Mouse (Mus musculus) spleen, adult 18-20 months (tissue): ENCODE data around the gene Zfp871.

Source experiments
- DNase-seq, 2 experiments: peaks; one replicate each; pipeline ENCODE4 v3.0.0; 2022; ENCODE audit warnings: mixed read lengths in 2 of 2

Gene Zfp871

DNA sequence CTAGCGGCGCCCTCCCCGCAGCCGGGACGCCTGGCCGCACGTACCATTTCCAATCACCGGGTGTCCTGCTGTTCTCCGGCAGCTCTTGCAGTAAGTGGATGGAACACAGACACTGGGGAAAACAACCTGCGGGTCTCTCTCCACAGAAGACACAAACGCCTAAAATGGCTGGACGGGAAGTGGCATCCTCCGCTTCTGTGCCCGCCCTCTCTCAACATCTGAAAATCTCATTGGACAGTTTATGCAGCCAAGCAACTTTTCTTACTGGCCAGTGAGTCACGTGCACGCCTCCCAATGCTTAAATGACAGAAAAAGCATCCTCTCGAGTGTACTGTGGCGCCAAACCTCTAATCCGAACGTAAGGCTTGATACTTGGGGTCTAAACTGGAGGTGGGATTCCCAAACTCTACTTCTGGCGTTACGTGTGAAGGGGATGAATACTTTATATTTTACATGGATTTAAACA is at the start of gene Zfp871:
Gene Zfp871 (minus strand): TSS at position 194 of the 466 bp plus-strand sequence.
- peak; percentile 65 to 73 for DNase-seq

DNA sequence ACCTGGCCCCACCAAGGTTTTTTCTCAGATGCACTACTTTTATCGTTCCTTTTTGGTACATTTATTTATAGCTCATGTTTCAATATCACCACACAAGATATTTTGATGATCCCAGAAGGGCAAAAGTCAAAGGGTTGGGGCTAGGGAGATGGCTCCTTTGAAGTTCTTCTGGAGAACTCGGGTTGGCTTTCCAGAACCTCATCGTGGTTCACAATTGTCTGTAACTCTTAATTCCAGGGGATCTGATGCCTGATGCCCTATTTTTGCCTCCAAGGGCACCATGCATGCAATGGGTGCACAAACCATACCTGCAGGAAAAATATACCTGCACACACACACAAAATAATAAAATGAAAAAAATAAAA is 42.3 kb upstream of the Zfp871 start:
- DNase-seq: no peak

DNA sequence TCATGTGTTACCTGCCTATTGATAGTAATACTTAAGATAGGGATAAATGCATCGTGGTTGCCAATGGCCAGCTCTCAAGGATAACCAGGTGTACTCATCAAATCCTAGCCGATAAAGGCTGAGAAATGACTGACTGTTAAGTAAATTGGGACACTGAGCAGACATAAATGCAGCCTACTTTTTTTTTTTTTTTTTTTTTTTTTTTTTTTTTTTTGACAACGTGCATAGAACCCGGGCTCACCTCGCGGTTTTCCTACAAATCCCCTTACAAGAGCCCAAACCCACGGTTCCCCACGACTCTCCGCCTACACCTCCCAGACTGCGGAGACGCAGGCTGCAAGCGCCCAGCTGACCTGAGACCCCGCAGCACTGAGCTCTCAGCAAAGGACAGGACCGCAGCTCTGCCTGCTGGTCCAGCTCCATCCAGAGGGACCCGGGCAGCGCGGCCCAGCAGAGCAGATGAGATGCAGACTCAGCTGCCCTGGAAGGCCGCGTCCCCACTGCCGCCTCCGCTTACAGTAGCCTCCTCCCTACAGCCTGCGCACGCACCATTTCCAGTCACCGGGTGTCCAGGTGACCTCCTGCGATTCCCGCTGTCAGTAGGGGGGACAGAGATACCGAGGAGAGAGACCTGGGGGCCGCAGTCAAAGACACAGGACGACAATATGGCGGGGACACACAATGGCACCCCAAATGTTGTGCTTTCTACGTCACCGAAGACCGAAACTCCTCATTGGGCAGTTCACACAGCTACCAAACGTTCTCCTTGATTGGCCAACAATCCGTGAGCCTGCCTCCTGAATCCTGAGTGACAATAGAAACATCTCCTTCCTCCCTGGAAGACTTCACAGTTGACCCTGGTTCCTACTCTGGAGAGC is 41.7 kb upstream of the Zfp871 start, which contains the start of gene Zfp799:
Gene Zfp799 (minus strand): TSS at position 722 of the 878 bp plus-strand sequence.
- DNase-seq: peak; percentile 28 to 52

DNA sequence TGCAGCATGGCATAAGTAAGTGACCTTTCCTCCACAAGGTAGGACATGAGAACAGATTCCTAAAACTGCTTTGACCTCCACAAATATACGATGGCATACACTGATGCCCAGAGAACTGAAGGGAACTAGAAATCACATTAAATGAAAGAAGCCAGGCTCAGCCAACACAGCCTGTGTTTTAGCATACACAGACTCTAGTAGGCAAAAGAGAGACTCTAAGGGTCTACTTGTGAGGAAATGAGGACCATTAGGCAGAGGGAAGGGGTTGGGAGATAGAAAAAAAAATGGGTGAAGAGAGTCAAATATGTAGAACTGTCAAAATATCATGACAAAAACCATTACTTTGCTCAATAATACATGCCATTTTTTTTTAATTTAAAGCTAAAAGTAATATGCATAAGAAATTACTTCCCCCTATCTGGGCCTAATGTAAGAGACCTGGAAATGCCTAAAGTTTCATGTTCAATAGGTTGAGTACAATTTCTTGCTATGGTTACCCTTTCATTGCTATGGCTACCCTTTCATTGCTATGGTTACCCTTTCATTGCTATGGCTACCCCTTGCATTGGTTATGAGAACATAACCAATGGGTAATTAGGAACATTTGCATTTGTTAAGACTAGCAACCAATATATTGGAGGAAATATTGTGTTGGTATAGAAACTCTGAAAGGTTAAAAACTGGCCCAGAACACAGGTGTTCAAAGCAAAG is 28.1 kb upstream of the Zfp871 start:
- DNase-seq: no peak

DNA sequence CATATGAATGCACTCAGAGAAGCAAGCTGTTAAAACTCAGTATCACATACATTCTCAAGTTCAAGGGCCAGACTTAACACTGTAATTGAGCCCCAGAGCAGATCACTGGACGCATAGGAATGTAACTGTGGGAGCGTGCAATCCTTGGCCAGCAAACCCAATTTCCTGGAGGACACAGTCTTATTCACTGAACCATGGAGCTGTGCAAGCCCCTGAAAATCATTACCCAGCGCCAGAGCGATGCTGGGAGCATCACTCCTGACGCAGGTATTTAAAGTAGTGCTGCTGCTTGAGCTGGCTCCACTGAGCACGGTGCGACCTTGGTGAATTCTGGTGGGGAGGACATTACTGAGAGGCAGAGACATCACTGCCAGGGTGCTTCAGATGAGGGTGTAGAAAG is 26.0 kb upstream of the Zfp871 start:
- no peak for DNase-seq

DNA sequence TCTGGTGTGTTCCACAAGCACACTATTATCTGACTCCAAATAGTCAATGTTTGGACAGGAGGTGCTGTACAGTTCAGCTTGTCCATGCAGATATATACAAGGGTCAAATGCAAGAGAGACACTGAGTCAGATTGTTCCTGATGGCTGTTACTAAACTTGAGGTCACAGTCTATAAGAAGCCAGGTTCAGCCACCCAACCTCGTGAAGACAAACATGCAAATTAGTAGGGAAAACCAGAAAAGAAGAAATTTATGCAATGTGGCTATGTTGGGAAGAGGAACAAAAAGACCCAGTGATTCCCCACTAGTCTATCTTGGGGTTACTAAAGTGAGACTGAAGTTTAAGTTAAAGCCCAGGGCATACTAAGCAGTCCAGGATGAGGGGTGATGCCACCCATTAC is 22.6 kb upstream of the Zfp871 start:
- DNase-seq: no peak

DNA sequence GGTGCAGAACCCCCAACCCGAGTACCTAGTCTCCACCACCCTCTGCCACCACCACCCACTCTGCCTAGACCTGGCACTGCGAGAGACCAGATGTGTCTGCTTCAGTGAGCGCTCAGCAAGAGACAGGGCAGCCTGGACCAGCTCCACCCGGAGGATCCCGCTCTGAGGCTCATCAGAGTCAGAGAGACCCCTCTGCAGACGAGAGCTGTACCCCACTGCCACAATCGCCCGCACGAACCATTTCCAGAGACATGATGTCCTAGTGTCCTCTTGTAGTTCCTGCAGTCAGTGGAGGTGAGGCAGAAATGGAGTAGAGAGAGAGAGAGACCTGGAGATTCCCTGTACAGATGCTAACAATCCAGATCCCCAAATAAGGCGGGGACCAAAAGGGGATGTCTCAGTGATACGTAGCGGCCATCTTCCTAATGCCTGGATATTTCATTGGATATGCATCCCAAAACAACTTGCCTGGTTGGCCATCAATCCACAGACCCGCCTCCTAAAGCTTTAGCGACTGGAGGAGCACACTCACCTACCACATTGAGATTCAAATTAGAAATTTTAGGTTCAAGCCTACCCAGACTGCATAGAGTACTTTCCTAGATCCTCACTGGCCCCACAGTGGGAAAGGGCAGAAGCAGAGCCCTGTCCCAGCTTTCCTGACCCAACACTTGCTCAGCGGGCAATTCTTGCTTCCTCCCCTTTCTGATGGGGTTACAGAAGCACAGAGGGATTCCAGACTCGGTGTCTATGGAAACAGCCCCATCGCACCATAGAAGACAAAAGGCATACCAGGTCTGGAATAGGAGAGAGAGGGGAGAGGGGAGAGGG is 21.7 kb upstream of the Zfp871 start, which contains the start of gene Zfp811:
Gene Zfp811 (minus strand): TSS at position 388 of the 831 bp plus-strand sequence.
- no peak for DNase-seq

DNA sequence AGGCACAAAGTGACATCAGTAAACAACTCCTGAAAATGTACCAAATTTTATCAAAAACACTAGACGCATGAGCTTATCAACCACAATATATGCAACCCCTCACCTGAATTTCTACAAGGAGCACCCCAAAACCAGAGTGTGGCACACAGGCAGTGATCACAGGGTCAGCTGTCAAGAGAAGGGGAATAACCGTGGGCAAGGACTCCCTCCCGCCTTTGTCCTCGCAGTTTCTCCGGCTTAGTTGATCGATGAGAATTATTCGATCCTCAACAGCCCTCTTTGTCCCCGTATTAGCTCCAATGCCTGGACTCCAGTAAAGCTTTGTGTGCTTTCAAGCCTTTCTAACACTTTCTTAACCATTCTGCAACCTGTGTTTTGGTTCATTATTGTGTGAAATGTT is 20.8 kb upstream of the Zfp871 start:
- DNase-seq: no peak

DNA sequence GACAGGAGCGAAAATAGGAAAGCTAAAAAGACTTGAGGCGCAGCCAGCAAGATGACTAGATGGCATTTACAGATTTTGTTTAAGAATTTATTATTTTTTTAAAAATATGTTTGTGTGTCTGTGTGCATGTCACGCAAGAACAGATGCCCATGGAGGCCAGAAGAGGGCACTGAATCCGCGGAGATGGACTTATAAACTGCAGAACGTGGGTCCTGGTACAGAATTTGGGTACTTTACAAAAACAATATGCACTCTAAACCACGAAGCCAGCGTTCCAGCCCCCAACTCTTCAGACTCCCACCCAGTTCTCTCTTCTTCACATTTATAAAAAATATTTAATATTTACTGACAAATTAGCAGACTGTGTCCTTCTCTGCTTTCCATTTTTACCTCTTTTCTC is 1.2 kb upstream of the Zfp871 start:
- DNase-seq: no peak

DNA sequence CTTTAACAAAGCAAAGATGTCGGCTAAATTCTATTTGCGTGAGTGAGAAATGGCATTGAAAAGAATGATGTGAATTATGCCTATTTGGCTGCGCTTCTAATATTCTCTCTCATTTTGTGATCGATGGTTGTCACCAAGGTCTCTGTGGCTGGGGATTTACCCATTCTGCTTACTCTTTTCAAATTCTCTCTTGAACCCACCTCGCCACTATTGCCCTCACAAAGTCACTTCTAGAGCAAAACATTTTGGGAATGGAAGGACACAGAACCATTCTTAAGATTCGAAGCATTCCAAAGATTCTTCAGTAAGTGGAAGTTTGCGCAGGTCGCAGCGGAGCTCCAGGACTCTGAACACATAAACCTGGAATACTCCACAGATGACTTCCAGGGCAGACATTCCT is 489 bp upstream of the Zfp871 start:
- DNase-seq: no peak

DNA sequence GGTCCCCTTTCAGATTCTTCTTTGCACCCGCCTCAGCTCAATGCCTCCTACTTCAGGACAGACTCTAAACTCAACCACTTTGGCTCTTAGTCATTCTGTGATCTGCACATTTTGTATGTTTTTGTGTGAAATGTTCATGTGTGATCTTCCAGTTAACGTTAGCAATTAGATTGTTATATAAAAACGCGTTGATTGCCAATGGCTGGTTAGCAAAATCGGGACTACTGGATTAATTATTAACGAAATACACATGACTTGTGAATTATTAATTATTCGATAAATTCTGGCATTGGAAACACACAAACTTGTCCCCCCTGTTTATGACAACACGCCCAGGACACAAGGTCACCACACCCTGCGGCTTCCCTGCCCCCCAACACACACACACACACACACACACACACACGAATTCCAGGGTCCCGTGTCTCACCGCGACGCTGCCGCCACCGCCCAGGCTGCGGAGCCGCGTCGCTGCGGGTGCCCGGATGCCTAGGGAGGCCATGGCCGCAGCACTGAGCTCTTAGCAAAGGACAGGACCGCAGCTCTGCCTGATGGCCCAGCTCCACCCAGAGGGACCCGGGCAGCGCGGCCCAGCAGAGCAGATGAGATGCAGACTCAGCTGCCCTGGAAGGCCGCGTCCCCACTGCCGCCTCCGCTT is 522 bp downstream of the Zfp871 start:
- DNase-seq: no peak

DNA sequence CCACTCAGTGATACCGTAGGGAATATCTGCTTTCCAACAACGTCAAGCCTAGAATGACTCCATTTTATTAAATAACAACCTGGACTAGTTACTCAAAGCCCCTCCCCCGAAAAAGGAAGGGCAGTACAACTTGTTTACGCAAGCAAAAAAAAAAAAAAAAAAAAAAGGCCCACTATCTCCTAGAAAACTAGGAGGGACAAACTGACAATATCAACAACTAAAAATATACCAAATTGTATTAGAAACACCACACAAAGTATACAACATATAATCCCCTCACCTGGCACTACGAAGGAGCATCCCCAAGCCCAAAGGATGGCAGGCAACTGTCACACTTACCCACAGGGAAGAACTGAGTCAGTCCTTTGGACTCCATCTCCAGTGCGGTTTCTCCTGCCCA is 1.1 kb downstream of the Zfp871 start:
- no peak for DNase-seq

DNA sequence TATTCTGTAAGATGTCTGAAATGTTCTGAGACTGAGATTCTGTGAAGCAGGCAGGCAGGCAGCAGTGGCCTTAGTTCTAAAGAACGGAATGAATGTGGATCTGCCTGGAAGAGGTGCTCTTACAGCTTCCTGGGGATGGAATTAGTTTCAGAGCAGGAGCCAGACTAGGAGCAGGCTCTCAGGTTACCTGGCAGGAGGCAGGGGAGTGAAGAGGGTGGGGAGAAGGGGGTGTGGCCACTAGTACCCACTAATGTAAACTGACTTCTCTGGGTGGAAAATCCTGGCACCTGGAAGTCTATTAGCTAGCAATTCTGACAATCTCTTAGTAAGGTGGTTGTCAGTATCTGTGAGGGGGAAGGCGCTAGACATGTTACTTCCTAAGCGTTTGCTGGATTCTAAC is 2.4 kb downstream of the Zfp871 start:
- no peak for DNase-seq

DNA sequence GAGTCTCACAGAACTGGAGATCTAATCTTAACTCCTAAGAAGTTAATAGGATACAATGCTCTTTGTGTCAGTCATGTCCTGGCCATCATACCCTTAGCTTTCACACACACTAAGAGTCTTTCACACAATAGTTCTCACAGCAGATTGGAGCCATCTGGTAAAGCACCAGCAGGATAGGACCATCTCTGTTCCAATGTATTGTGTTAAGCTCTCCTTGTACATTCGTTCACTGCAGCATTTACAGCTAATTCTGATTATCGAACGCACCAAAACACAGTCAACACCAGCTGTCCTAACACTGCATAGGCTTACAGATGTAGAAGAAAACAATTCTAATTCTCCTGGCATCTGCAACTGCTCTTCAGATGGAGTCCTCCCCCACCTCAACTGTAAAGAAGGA is 10.5 kb downstream of the Zfp871 start:
- DNase-seq: no peak

DNA sequence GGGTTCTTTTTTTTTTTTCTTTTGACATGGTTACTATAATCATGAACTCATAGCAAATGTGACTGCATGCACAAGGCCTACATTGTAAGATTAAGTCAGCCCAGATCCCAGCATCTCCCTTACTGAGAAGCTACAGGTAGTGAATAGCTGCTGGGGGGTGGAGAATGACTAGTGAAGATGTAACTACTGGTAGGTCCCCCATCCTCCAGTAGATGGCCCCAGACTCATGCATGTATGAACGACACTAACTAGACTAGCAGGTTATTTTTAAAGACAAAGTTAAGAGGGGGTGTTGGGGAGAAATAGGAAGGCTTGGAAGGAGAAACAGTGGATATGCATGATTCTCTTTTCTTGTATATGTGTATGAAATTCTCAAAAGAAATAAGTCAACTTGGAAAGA is 16.9 kb downstream of the Zfp871 start:
- peak in 1 of 2 experiments; percentile 27 for DNase-seq

DNA sequence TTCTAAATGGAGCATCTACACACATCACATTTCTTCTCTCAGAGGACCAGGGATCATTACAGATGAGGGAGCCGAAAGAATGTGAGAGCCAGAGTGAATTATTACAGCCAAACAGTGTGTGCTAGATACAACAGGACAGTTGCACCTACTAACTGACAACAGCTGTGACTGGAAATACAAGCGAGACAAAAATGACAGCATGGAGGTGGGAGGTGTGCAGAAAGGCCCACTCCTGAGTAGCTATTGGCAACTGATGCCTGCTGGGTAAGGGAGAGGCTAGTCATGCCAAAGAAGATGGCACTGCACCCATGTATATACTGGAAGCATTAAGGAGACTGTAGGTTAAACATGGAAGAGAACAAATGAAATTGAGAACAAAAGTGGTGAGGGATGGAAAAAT is 21.7 kb downstream of the Zfp871 start:
- no peak for DNase-seq

DNA sequence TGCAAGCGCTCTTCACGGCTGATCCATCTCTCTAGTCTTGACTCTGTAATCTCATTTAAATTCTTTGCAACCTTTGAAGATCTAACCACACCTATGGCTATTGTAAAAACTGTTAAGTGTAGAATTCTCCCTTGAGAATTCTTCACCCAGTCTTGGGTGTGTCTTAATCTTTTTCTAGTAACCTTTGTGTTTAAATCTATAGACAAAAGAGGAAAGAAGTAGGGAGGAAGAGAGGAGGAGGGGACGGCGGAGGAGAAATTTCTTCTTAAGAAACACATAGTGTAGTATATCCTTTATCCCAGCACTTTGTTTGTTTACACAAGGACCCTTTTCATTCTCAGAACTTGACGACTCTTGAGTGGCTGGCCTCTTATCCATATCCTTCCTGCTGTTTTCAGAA is 30.8 kb downstream of the Zfp871 start:
- no peak for DNase-seq

DNA sequence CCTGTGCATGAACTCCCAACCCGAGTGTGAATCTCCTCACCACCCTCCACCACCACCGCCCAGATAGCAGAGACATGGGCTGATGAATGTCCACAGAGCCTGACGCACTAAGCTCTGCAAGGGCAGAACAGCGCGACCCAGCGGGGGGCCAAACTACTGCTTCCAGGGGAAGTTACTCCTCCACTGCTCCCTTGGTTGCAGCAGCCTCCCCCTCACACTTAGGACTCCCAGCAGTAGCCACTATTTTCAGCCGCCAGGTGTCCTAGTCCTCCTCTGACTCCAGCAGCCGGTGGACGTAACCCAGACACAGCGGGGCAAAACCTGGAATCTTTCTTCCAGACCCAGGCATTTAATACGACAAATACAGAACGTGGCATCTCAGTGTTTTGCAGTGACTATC is 34.5 kb downstream of the Zfp871 start:
- DNase-seq: no peak

DNA sequence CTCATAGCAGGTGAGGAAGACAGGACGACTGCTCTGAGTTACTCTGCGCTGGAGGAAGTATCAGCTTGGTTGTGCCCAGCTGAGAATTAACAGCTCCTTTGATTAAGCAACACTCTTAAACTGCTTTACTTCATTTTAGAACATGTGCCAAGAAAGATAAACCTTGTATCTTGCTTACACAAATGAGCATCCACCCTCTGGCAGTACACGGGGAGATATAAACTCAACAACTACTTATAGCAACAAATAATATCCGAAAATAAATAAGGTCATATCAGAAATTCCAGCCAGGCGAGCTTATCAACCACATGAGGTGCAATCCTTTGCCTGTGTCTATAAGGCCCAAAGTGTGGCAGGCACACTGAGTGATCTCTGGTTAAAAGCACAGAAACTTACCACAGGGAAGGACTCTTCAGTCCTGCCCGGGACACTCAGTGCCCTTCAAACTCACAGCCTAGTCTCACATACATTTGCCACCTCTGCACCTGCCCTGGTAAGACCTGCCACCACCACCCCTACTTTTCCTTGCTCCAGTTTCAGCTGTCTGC is 35.2 kb downstream of the Zfp871 start:
- DNase-seq: no peak

DNA sequence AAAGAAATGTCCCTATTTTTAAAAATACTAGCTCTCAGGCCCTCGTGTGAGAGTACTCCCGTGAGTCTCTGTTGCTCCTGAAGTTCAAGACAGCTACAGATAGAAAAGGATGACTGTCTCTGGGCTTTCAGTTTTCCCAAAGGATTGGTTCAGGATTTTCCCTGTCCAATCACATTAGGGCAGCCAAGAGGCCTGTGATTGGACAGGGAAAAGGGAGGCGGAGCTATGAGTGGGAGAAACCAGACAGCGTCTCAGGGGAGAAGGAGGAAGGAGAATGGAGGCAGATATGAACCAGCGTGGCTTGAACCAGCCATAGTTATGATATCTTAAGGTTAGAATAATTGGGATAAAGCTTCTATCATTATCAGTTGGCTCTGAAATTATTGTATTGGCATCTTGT is 37.5 kb downstream of the Zfp871 start:
- DNase-seq: no peak

DNA sequence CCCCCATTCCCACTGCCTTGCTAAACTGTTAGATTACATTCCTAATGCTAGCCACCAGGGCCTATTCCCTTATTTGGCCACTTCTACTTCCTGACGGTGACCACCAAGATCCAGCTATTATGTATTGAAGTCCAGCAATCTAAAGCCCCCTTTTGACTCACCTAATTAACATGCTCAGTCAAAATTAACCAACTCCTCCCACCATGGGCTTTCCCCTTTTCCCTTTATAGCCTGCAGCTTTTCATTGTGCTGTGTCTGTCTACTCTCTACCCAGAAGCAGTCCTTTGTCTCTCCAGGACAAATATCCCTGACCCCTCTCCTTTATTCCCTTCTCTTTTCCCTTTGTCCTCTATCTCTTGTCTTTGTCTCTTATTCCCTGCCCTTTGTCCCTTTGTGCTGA is 47.0 kb downstream of the Zfp871 start:
- no peak for DNase-seq

DNA sequence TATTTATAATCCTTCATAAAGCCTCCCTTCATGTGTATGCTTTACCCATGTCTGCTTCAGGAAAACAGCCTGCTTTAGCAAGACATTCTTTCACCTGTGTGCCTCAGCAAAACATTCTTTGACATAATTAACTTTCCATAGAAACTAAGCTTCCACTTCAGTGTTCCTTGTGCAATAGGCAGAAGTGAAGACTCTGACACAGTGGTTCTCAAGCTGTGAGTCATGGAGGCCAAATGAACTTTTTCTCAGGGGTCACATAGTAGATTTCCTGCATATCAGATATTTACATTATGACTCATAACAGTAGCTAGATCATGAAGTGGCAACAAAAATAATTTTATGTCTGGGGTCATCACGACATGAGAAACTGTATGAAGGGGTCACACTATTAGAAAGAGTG is 49.7 kb downstream of the Zfp871 start:
- no peak for DNase-seq
